Comparison of ENCODE assay signal across 16 mouse cellular contexts in genomic region chr10:127250810-127251209, GRCm38 (mm10). TPM values are rescaled to one million over a fixed set of nuclear protein-coding genes. Genes with fewer than 3 reads are reported as not detected.
"Had no signal": no experiment of that assay in that cellular context is flagged by ENCODE, and none has a peak within 500 bp of the region (broad histone marks: within the 10 kb centered on the region; RNA-seq: fewer than 3 reads in every experiment).

No protein-coding gene starts in this region.

- H3K27ac ChIP-seq: neural tube, embryonic 15.5 days; stomach, embryonic 15.5 days; stomach, postnatal 0 days had no signal

- H3K36me3 ChIP-seq: stomach, embryonic 15.5 days had no signal

- H3K27me3 ChIP-seq: neural tube, embryonic 15.5 days; stomach, embryonic 15.5 days had no signal

- H3K9me3 ChIP-seq: neural tube, embryonic 15.5 days; stomach, embryonic 15.5 days had no signal

- H3K4me3 ChIP-seq: neural tube, embryonic 15.5 days; stomach, embryonic 15.5 days had no signal

- DNase-seq: retina, postnatal 1 day; right cerebral cortex, adult 18-20 months; right cerebral cortex, postnatal 14 days; right cerebral cortex, postnatal 25 days; right cerebral cortex, postnatal 4 days; spleen, adult 18-20 months; thymus, adult 18-20 months; thymus, adult 2 months; thymus, postnatal 14 days; thymus, postnatal 25 days; thymus, postnatal 36 days; thymus, postnatal 4 days had no signal

- H3K4me1 ChIP-seq: neural tube, embryonic 15.5 days; stomach, embryonic 15.5 days had no signal

RNA-seq across cellular contexts. Expression of gene Kif5a, which starts 12.3 kb away (rescaled TPM):
- total RNA-seq: neutrophil, adult 5-6 weeks had no signal
